Mouse (Mus musculus) thymus, adult 18-20 months (tissue): ENCODE results near the gene Tff1.

Experiments
- DNase-seq, 2 experiments: peaks; one replicate each; pipeline ENCODE4 v3.0.0; 2022; ENCODE audit warnings: mixed read lengths in 2 of 2

Tff1 gene

DNA sequence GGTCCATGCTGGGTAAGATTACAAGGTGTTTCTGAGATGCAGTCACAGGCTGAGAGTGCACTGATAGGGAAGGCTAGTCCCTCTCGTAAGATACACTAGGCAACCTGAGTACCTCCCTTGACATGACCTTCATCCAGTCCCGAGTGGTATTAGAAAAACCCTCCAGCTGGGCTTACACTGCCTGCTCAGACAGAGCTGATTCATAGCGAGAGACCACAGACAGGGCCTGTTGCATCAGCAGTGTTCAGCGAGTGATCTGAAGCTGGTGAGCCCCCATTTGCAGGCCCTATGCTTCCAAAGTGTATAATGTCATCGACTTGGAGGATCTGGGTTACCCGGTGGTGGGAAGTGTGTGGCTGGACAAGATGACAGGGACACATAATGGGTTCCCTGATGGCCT is at the start of gene Tff1:
TSS of gene Tff1 (minus strand) at position 151 of the 400 bp plus-strand sequence.
- no peak for DNase-seq

DNA sequence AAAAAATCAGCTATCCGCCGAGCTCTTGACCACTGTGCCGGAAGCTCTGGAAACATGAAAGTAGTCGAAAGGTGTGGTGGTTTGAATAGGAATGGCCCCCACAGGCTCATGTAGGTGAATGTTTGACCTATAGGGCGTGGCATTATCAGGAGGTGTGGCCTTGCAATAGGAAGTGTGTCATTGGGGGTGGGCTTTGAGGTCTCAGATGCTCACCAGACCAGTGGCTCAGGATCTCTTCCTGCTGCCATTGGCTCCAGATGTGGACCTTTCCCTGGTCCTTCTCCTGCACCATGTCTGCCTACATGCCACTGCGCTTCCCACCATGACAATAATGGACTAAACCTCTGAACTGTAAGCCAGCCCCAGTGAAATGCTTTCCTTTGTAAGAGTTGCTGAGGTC is 46.8 kb upstream of the Tff1 start:
- DNase-seq = no peak

DNA sequence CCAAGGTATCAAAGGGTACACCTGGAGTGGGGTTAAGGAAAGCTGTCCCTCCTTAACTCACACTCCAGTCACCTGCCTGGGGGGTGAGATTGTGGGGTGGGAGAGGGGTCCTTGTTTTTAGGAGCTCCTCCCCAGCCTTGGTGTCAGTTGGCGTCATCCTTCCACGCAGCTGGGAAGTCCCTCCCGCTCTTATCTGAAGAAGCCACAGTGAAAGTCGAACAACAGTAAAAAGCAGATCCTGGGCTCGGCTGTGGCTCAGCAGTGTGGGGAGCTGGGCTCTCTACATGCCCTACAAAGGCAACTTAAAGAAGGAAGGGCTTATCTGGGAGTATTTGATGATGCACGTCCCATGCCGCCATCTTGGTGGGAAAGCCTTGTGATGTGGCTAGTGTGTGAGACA is 45.2 kb upstream of the Tff1 start:
- no peak for DNase-seq

DNA sequence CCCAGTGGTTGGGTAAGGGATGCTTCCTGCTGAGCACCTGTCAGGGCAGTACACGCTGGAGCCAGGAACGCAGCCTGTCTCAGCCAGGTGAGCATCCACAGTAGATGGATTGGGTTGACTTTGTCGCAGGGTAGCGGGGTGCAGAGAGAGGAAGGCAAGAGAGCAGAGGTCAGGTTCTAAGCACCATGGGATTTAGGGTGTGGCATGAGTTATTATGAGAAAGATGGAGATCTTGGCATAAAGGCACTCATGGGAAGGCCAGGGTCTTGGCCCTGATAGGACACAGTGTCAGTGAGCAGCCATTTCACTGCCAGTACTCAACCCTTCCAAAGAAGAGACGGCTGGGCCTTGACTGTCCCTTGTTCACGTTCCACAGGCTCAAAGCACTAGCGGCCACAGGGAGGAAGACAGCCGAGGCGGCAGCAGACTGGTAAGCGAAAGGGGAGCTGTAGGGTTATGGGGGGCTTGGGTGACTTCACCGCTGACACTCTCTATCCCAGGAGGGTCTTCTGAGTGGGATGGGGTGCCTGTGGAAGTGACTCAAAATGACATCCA is 44.4 kb upstream of the Tff1 start:
- peak in 1 of 2 experiments; percentile 37 for DNase-seq

DNA sequence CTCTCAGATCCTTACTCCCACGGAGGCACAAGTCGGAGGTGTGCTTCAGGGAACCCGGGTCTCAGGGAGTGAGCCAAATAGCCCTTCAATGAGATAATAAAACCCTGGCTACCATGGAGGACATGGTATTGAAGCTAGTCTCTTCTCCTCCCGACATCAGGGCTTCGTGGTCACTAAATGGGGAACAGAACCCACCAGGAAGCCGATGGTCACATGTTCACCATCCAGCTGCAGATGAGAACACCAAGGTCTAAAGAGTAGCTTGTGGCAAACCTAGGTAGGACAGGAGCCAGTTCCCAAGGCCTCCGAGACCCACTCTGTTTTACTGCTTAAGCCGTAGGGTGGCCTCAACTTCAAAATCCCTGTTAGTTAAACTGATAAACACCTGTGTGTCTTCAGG is 43.6 kb upstream of the Tff1 start:
- no peak for DNase-seq

DNA sequence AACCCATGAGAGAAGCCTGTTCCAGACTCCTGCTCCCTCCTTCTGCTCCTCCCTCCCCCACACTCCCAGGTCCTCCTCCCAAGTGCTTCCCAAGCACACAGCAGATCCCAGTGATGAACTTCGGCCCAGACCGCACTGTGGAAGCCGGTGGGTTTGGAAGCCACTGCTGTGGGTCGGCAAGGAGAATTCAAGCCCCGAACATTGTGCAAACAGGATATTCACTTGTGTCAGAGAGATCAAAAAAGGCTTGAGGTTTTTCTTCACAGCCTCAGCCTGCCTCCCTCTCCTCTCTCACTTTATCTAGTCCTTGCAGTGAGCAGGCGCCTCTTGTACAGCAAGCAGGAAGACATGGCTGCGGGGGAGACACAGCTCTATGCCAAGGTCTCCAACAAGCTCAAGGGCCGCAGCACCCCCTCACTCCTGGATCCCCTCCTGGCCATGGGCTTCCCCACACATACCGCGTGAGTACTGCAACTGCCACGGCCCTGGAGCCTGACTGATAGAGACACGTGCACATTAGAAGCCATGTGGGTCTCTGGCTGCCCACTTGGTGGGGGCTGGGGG is 42.8 kb upstream of the Tff1 start, which contains the start of gene Ubash3a:
TSS of gene Ubash3a (plus strand) at position 103 of the 564 bp plus-strand sequence.
- peak; percentile 57 to 80 for DNase-seq

DNA sequence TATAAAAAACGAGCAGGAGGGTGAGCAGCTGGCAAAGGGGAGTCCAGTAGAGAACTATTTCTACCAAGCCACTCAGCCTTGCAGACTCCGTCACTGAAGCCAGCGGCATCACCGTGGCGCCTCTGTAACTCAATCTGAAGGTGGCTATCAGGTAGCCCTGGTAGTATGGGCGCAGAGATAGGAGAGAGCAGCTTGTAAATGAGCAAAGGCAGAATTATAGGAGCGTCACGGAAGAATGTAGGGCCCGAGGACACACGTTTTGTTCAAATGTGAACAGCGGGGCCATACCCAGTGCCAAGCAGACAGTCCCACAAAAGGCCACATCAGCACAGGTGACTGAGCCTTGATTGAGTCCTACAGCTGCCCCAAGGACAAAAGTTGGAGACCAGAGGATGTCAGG is 33.8 kb upstream of the Tff1 start, which contains the start of gene Tmprss3:
TSS of gene Tmprss3 (minus strand) at position 101 of the 400 bp plus-strand sequence.
- no peak for DNase-seq

DNA sequence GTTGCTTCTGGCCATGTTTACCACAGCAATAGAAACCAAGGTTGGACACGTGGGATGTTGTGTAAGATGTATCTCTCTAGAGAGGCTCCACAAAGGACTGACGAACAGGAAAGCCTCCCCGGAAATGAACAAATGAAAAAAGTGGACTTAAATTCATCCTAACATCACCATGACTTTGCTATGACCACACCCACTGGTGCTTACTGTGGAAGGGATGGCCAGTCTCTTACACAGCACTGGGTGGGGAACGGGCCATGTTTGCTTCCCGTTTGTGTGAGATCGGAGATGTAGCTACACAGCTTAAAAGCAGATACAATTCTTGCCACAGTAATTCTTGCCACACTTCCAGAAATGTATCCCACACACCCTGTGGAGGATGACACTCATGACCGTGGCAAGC is 31.2 kb upstream of the Tff1 start:
- no peak for DNase-seq

DNA sequence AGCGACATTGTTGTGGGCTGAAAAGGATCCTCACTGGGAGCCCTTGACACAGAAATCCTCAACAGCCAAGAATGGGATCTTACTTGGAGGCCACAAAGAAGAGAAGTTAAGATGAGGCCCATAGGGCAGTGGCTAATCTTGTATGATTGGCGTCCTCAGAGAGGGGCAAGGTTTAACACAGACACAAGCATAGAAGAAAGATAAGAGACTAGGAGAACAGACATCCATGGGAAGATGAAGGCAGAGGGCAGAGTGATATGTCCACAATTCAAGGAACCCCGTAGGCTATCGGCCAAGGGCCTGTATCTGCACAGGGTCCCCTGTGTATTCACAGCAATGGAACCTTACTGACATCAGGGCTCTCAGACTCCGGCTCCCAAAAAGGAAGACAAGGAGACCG is 30.1 kb upstream of the Tff1 start:
- DNase-seq = no peak

DNA sequence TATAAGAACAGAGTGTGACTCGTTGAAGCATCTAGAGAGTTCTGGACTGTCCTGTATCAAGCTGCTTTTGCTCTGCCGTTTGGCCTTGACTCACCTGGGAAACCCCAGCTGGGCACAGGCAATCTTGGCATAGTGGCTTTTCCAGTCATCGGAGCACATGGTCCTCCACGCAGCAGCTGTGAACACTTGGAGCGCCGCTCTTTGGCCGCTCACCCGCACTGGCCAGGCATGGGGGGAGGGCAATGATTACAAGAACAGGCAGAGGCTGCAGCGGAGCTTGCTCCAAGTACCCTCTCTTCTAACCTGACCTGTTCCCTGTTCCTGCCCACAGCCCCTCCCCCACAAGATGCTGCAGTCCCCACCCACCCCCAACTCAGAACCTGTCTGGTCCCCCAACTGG is 28.3 kb upstream of the Tff1 start:
- DNase-seq = no peak

DNA sequence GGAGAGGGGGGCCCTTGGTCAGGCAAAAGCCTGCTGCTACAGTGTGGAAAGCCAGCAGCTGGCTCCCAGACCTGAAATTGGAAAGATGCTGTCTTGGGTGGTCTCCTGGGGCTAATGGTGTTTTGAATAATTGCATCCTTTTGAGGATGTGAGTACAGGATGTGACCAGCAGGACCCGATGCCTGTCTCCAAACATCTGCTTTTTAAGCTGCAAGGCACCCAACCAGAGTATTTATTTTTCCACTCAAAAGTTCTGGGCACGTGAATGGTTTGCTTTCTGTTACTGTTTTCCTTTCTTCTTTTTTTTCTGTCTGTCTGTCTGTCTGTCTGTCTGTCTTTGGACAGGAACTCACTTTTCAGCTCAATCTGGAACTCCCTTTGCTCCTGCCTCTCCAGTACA is 27.6 kb upstream of the Tff1 start:
- no peak for DNase-seq

DNA sequence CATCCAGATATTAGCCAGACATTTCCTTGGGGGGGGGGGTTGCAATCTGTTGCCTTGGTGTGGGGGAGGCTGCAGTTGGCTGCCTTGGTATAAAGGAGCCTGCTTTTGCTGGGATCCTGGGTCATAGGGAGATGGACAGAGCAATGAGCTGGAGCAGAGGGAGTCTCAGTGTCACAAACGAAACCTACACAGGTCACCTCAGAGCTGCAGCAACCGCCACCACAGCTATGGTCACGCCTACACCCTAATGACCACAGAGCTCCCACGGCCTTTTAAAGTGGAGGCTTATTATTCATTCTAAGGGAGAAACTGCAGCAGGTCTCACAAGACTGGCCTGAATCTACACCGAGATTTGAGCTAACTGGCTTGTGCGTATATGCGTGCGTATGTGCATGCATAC is 26.7 kb upstream of the Tff1 start:
- DNase-seq = no peak

DNA sequence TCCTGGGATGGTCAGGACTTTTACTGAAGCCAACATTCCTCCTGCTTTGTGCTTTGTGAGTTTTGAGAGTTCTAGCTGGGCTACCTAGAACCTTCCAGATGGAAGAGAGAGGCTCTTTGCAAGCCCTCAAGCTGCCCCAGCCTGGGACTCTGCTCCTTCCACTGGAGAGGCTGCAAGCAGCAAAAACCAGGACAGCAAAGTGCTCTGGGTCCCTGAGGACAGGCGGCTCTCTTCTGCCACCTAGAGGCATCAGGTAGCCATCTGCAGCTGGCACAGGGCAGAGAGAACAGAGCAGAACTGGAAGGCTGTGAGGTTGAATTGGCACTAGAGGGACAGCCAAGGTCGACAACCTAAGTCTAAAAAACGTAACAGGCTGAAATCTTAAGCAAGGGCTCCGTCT is 22.3 kb upstream of the Tff1 start:
- DNase-seq = peak; percentile 53 to 66

DNA sequence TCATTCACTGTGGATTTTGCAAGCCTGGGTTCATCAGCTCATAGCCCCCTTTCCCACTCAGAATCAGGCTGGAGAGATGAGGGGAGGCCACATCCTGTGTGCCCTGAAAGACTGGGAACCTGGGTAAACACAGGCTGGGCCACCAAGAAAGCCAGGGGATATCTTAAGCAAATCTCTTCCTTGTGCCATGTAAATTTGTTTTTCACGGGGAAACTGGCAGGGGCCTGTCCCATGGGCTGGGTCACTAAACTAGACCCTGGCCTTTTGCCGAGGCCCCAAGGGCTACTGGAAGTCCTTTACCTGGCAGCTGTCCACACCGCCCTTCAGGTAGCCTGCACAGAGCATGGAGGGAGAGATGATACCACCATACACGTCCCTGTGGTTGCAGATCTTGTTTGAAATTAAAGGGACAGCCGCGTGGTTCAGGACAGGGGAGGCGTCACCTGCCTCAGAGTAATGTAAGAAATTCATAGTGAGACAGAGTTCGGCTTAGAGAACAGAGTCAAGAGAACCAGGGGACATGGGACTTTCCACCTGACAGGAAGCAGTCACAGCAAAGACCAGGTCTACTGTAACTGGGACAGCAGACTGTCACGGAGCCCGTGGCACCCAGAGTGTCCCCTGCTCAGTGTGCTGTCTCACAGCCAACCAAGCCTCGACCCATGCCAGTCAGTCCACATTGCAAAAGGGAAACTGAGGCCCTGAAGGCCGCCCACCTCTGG is 19.4 kb upstream of the Tff1 start:
- no peak for DNase-seq

DNA sequence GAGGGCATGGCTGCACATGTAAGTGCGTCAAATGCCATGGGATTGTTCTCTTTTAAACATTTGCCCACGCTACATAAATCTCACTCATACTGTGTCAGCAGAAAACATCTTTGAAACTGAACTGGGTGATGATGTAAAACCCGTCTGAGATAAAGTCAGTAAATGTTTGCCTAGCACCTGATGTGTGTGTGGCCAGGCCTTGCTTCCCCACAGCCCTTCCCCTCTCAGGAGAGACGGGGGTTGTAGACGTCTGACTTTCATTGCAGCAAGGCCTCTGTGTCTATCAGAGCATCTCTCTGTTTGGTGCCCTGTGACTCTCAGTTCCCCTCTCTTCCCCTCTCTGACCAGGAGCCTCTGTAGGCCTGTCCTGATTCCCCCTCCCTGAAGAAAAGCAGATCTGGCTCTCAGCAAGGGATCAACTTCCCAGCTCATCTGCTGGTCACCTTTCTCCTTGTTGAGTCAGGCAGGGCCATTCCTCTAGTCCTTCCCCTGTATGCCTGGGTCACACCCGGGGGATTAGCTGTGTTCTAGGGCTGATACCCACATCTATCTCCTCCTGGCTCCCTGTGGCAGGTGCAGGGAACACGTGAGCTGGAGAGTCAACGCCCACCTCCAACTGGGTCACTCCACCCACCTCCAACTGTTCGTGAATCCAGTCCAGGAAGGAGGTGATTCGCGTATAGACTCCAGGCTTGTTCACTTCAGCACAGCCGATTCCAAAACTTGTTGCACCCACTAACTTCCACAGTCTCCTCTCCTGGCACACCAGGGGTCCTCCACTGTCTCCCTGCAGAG is 18.3 kb upstream of the Tff1 start:
- DNase-seq = peak in 1 of 2 experiments; percentile 39

DNA sequence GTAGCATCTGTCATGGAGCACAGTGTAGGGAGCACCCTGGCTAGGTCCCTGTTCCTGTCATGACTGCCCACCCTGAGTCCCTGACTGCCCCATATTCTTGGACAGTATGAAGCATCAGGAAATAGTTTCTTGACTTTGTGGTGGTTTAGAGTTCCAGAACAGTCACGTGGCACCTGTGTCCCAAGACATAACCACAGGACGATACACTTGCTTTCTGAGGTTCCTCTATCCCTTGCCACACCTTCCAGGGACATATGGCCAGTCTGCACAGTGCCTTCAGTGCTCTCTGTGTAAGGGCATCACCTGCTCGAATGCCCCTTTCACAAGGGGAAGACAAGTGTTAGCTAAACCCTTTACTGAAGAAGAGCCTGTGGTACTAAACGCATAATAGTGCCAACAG is 16.4 kb upstream of the Tff1 start:
- DNase-seq = no peak

DNA sequence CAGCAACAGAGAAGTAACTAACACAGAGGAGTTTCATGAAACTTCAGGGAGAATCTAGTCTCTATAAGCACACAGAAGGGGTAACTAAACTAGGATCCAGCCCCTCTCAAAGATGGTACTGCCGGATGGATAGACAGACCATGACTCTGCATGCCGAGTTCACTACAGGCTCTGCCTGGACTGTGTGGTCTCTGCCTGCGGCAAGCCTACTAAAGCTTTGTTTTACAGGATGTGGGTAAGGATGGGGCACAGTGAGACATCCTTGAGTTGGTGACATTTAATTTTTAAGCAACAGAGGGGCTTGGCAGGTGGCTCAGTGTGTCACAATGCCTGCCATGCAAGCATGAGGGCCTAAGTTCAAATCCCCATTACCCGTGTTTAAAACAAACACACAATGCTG is 11.2 kb upstream of the Tff1 start:
- DNase-seq = peak in 1 of 2 experiments; percentile 57

DNA sequence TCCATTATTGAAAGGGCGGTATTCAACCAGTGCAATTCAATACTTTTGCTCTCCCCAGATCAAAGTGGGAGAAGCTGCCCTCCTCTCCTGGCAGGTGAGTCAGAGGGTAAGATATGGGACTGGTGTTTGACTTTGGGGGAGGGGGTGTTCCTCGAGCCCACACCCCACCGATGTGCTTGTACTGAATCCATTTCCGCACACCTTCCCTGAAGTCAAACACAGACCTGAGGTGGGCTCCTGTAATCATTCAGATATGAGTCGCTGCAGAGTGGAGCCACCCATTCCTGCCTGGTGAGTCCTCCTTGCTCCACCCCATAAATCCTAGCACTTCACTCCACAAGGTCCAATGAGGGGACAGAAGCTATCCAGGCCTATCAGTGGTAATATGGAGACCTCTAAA is 4.7 kb upstream of the Tff1 start:
- no peak for DNase-seq

DNA sequence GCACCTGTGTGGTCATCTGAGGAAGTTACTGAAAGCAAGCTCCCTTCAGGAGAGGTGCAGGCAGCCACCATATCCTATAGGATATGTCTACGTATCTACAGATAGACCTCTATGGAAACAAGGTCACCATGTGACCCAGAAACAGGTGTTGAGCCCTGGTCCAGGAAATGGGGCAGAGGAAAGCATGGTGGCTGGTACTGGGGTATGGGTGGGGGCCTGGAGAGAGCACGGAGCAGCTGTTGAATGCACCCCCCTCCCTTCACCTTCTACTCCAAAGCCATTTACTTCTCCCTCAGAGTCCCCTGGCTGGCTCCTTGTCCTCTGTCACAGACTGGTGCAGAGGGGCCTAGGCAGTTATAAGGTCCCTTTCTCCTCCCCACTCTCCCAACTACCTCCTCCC is 1.3 kb downstream of the Tff1 start:
- DNase-seq = peak; percentile 62 to 78

DNA sequence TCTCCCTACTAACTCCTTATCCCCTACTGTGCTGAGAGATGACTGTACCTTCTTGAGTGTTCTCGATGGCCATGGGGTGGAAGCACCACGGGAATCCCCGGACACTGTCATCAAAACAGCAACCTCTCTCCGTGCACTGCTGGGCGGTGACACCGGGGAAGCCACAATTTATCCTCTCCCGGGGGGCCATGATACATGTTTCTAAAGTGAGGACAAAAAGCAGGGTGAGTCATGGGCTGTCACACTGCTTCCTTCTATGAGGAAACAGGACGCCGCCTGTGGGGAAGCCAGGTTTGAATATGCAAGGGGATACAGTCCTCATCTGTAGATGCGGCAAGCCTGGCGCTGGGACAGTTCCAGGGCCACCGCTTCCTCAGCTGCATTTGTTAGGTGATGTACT is 2.5 kb downstream of the Tff1 start:
- DNase-seq = no peak

DNA sequence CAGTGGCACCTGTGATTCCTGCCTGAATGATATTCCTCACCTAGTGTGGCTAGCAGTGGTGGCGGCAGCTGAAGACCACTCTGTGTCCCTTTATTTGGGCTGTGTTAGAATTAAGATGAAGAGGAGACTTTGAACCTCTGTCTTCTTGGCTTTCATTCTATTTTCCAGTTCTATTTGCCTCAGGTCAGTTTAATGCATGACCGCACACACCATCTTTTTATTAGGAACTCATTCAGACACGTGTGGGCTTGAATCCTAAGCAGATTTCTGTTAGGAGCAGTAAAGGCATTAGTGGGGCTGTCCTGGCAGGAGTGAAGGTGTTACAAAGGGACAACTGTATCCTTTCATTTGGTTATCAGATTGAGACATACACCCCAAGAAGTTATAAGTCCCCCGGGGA is 4.8 kb downstream of the Tff1 start:
- DNase-seq = no peak

DNA sequence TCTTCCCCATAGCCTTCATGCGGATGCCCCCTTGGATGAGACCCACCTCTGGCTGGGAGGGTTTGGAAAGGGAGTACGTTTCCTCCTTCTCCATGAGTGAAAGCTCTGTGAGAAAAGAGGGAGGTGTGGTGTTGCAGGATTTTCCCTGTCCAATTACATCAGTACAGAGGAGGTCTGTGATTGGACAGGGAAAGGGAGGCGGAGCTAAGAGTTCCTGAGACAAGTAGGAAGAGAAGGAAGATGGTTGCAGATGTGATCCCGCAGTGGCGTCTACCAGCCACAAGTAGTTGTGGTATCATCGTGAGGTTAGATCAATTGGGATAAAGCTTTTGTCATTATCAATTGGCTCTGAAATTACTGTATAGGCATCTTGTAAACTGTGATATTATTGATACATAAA is 7.2 kb downstream of the Tff1 start:
- no peak for DNase-seq

DNA sequence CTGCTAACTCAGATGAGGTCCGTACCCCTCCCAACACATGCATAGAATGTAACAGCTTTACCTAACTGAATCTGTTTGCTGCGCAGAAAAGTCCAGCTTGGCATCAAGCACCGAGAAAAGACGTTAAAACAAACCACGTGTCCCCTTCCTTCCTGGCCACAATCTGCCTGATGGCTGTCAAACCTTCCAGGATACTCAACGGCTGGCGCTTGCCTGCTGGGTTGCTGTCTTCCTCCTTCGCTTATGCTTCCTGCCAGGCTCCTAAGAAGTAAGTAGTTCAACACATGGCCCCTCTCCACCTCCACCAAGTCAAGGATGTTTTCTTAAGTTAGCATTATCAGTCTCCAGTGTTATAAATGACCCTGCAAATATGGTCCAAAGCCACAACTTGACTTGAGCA is 11.3 kb downstream of the Tff1 start:
- no peak for DNase-seq
